Mouse (Mus musculus) CH12F3 (cell line): ENCODE data around the gene Usp18.

Source experiments
- in situ Hi-C: fragments of 300-500 bp; cut with MboI; formaldehyde crosslinking; loops from 2 replicates; pipeline ENCODE4 v1.14.3; 2020; ENCODE audit warnings: low sequenced_read_pairs

Usp18 gene

GRCm38 (mm10) chr6:121224067-121224466 is 21.6 kb upstream of the Usp18 start:
- in situ Hi-C loops, result no loop called here

DNA sequence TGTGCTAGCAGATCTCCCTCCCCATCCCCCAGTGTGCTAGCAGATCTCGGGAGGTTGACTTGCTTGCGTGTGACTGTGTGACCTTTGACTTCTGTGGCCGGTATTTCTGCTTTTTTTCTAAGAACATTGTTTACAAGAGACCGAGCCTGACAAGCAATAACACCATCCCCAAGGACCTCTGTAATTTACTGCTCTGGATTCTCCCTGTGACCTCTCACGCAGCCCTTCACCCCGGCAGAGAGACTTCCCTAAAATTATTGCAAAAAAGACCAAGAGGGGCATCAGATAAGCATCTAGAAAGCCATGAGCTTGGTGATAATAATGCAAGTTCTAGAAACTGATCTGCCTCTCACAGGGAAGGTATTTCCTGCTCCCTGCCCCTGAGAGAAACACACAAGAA is 20.7 kb upstream of the Usp18 start:
- in situ Hi-C loops, result no loop called here

DNA sequence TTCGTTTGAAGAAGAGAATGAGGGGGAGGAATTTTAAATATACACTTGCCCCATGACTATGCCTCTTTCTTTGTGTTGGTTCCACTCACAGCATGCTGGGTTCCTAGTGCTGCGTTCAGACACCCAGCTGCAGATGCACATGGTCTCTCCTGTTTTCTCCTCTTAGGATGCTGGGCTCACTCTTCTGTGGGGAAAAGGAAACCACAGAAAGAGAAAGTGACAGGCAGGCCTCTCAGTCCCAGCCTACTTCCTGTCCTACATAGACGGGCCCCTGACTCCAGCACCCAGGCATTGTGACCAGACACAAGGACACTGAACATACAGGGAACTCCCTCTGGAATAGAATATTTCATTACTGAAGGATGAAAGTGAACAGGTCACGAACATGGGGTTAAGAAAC is 19.7 kb upstream of the Usp18 start:
- in situ Hi-C loops, result no loop called here

DNA sequence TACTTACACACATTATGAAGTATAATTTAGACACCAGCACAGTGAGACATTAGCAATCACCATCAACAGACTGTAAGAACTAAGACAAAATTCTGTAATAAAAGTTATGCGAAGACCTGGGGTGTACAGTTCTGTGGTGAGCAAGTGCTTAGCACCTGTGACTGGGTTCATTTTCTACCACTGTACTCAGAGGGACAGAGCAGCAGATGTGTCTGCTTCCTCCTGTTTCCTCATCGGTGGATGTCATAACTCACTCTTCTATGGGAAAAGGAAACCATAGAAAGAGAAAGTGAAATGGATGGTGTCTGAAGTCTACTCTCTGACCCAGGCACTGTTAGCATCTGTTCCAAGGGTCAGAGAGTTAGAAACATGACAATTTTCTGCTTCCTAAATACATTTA is 19.0 kb upstream of the Usp18 start:
- in situ Hi-C loops, result no loop called here

GRCm38 (mm10) chr6:121228421-121228820 is 17.3 kb upstream of the Usp18 start:
- in situ Hi-C loops, result no loop called here

GRCm38 (mm10) chr6:121232652-121233051 is 13.1 kb upstream of the Usp18 start:
- in situ Hi-C loops, result no loop called here

- in situ Hi-C loops, result no loop called here
Observed at GRCm38 (mm10) chr6:121236386-121236785, 9.3 kb upstream of the Usp18 start.

GRCm38 (mm10) chr6:121238209-121238608 is 7.5 kb upstream of the Usp18 start:
- in situ Hi-C loops, result no loop called here

DNA sequence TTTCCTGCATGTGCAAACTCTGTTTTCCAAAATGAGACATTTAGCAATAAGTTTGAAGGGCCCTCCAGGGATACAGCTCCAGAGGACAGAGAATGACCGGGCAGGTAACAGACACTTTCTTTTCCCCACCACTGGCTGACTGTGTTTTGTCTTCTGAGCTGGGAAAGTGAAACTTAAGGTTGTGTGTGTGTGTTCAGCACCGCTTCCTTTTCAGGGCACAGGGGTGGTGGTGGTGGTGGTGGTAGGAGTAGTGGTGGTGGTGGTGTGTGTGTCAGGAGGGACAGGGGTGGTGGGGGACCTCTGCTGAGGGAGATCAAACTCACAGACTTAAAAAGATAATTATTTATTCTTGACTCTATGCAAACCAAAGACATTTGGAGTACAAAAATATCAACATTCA is 3.9 kb upstream of the Usp18 start:
- in situ Hi-C loops, result no loop called here

- in situ Hi-C loops, result no loop called here
Observed at GRCm38 (mm10) chr6:121243161-121243560, 2.5 kb upstream of the Usp18 start.

GRCm38 (mm10) chr6:121246037-121246361 is 293 bp downstream of the Usp18 start:
- in situ Hi-C loops, result no loop called here

DNA sequence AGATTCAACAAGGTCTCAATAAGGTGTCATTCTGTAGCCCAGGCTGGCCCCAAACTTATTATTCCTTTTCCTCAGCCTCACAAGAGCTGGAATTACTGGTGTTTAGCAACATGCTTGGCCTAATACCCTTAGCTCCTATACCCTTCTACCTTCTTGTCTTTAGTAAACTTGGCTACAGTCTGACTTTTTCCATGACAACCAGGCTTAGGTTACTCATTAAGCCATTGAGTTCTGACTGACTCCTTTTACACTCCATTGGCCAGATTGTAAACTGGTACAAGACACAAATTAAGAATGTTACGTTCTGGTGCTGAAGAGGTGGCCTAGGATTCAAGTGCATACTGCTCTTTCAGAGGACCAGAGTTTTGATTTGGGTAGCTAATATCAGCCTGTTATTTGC is 4.7 kb downstream of the Usp18 start:
- in situ Hi-C loops, result no loop called here

- in situ Hi-C loops, result no loop called here
Observed at GRCm38 (mm10) chr6:121251256-121251655, 5.5 kb downstream of the Usp18 start.

- in situ Hi-C loops, result no loop called here
Observed at GRCm38 (mm10) chr6:121260548-121260947, 14.8 kb downstream of the Usp18 start.

DNA sequence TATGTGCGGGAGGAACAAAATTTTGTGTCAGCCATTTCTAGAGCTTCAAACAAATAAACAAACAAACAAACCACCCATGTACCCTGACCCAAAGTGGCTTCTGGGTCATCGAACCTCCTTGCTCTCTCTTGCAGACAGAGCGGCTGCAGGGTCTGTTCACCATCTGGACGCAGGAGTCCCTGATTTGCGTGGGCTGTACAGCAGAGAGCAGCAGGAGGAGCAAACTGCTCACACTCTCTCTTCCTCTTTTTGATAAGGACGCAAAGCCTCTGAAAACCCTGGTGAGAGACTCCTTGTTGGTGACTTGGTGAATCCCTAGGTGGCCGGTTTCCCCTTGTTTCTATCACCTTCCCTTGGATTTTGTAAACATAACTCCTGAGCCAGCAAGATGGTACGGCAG is 15.5 kb downstream of the Usp18 start:
- in situ Hi-C loops, result no loop called here

DNA sequence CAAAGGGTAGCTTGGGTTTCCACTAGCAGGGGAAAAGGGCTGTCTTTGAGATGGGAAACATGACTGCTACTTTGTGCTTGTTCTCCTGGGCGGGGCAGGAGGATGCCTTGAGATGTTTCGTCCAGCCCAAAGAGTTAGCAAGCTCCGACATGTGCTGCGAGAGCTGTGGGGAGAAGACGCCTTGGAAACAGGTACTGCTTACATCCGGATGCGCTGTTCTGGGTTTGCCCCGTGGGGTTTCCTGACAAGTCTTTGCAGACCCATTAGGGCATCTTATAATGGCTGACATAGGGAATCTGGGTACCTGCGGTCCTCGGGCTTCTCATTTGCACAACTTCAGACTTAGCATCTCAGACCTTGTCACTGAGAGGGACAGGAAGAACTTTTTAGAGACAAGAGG is 16.3 kb downstream of the Usp18 start:
- in situ Hi-C loops, result no loop called here

GRCm38 (mm10) chr6:121262496-121262895 is 16.8 kb downstream of the Usp18 start:
- in situ Hi-C loops, result no loop called here

- in situ Hi-C loops, result no loop called here
Observed at GRCm38 (mm10) chr6:121270156-121270555, 24.4 kb downstream of the Usp18 start.

DNA sequence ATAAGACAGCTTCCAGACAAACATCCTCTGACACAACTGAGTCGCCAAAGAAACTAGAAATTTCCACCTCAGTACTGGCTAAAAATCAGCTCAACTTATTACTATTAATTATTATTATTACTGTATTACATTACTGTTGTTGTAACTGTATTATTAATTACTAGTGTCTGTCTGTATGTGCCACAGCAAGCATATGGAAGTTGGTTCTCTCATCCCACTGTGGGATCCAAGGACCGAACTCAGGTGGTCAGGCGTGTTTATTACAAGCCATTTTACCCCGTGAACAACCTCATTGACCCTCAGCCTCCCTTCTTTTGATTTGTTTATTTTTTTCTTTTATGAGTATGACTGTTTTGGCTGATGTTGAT is 26.0 kb downstream of the Usp18 start:
- in situ Hi-C loops, result no loop called here

GRCm38 (mm10) chr6:121272075-121272800 is 26.5 kb downstream of the Usp18 start:
- in situ Hi-C loops, result no loop called here

DNA sequence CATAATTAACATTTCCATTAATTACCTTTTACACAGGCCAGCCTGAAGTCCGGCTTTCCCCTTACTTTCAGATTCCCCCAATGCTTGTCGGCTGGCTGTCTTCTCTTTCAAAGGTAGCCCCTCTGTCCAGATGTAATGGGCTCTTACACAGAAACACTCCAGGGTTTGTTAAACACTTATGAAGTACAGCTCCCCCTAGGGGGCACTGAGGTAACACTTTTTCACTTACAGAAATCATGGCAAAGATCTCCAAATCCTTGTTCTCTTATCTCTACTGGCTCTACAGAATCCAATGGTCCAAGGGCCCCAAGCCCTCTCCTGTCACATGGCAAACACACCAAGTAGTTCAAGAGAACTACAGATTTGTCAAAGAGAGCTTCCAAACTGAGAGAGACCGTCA is 28.6 kb downstream of the Usp18 start:
- in situ Hi-C loops, result no loop called here

DNA sequence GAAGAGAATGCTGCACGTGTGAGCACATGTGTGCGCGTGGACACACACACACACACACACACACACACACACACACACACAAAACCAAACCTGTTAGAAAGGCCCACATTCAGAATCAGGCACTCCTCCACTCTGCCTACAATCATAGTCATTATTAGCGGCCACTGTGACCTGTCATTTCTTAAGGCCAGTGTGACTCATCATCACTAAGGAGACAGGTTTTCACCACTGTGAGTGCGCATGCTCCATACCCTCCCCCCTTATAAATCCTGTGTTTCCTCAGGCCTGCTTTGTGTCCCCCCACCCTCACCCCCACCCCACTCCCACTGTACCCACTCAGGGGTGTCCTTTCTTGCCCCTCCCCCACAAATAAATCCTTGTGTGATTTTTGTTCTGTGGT is 38.4 kb downstream of the Usp18 start:
- in situ Hi-C loops, result no loop called here

- in situ Hi-C loops, result no loop called here
Observed at GRCm38 (mm10) chr6:121299317-121299716, 53.6 kb downstream of the Usp18 start.
